Mouse (Mus musculus): ENCODE measurements around the gene Map2k2. TPM values are rescaled to one million over a fixed set of nuclear protein-coding genes. Genes with fewer than 3 reads are reported as not detected.

Gene Map2k2
- polyA plus RNA-seq, 1 experiment from 2014 or later: 217 TPM

GRCm38 (mm10) chr10:81146296-81146695 lies 40.6 kb downstream of the Map2k2 start:
- Histone ChIP-seq H3K4me2 (no peak overlapping the region), H3K27me3 (no peaks in the 10 kb centered on the region), H3K36me3 (peaks cover 72% of the 10 kb centered on the region), H3K4me1 (replicated peaks) (peaks cover 31% of the 10 kb centered on the region), H3K27ac (replicated peaks) (no peak overlapping the region), H3K9me3 (no peaks in the 10 kb centered on the region), H3K9ac (no peak overlapping the region), H3K4me3 (no peak overlapping the region)
- ATAC-seq (ENCODE audit: low read depth): no peak
- WGBS: 84% methylated on average over 4 of the region's 4 CpGs

DNA sequence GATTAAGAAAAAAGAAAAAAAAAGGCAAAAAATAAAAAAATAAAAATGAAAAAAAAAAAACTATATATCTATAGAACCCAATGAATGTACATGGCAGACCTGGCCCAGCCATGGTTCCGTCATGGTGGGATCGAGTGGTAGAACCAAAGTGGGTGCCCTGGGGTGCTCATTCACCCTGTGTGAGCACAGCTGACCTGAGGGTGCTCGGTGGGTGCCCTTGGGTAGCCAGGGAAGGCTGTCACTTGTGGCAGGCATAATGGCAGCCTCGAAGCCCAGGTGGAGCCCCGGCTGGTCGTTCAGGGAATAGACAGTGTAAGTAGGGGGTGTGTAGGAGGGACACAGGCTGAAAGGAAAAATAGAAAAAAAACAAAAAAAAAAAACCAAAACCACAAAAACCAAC lies 45.5 kb downstream of the Map2k2 start:
- no peak overlapping the region for H3K4me2 ChIP-seq
- no peak overlapping the region for H3K9ac ChIP-seq
- WGBS: 80% methylated on average over 6 of the region's 6 CpGs
- ATAC-seq (ENCODE audit: low read depth): no peak
- peaks cover 83% of the 10 kb centered on the region for H3K36me3 ChIP-seq
- no peak overlapping the region for H3K27ac ChIP-seq (replicated peaks)
- H3K27me3 ChIP-seq: no peaks in the 10 kb centered on the region
- no peak overlapping the region for H3K4me3 ChIP-seq
- H3K9me3 ChIP-seq: no peaks in the 10 kb centered on the region
- H3K4me1 ChIP-seq (replicated peaks): 0 out of 2 replicates have a peak, but pooled peaks cover 7% of the 10 kb centered on the region

- H3K4me2 ChIP-seq: no peak overlapping the region
- 80% methylated on average over 12 of the region's 12 CpGs for WGBS
- no peaks in the 10 kb centered on the region for H3K27me3 ChIP-seq
- peak overlapping the region; percentile 0; the same call in 1 of the 2 replicates for H3K27ac ChIP-seq (replicated peaks)
- no peak overlapping the region for H3K9ac ChIP-seq
- peaks cover 83% of the 10 kb centered on the region for H3K36me3 ChIP-seq
- H3K4me1 ChIP-seq (replicated peaks): 0 out of 2 replicates have a peak, but pooled peaks cover 7% of the 10 kb centered on the region
- no peaks in the 10 kb centered on the region for H3K9me3 ChIP-seq
- no peak overlapping the region for H3K4me3 ChIP-seq
- ATAC-seq (ENCODE audit: low read depth): no peak
These were observed 46.9 kb downstream of the Map2k2 start for GRCm38 (mm10) chr10:81152609-81153008.

- H3K9me3 ChIP-seq: no peaks in the 10 kb centered on the region
- H3K4me2 ChIP-seq: no peak overlapping the region
- H3K27me3 ChIP-seq: no peaks in the 10 kb centered on the region
- no peak overlapping the region for H3K27ac ChIP-seq (replicated peaks)
- WGBS: 93% methylated on average over 12 of the region's 12 CpGs
- no peak overlapping the region for H3K4me3 ChIP-seq
- no peak overlapping the region for H3K9ac ChIP-seq
- H3K4me1 ChIP-seq (replicated peaks): 0 out of 2 replicates have a peak, but pooled peaks cover 7% of the 10 kb centered on the region
- ATAC-seq (ENCODE audit: low read depth): no peak
- peaks cover 83% of the 10 kb centered on the region for H3K36me3 ChIP-seq
These were observed 48.6 kb downstream of the Map2k2 start for GRCm38 (mm10) chr10:81154313-81154712.

GRCm38 (mm10) chr10:81154736-81155135 lies 49.0 kb downstream of the Map2k2 start:
- Histone ChIP-seq H3K4me1 (replicated peaks) (0 out of 2 replicates have a peak, but pooled peaks cover 7% of the 10 kb centered on the region), H3K4me3 (no peak overlapping the region), H3K9me3 (no peaks in the 10 kb centered on the region), H3K27me3 (no peaks in the 10 kb centered on the region), H3K36me3 (peaks cover 81% of the 10 kb centered on the region), H3K9ac (no peak overlapping the region), H3K4me2 (no peak overlapping the region), H3K27ac (replicated peaks) (no peak overlapping the region)
- WGBS: 74% methylated on average over 6 of the region's 6 CpGs
- no peak for ATAC-seq (ENCODE audit: low read depth)

- ATAC-seq (ENCODE audit: low read depth): peak; percentile 49
- WGBS: 42% methylated on average over 8 of the region's 8 CpGs
- H3K4me3 ChIP-seq: no peak overlapping the region
- H3K9ac ChIP-seq: peak overlapping the region; percentile 32
- peaks cover 43% of the 10 kb centered on the region for H3K4me1 ChIP-seq (replicated peaks)
- peak overlapping the region; percentile 77 for H3K27ac ChIP-seq (replicated peaks)
- H3K4me2 ChIP-seq: peak overlapping the region; percentile 1; the same call in 1 of the 2 replicates
- H3K36me3 ChIP-seq: peaks cover 77% of the 10 kb centered on the region
- no peaks in the 10 kb centered on the region for H3K27me3 ChIP-seq
- H3K9me3 ChIP-seq: no peaks in the 10 kb centered on the region
These were observed 56.0 kb downstream of the Map2k2 start for GRCm38 (mm10) chr10:81161602-81162317.

DNA sequence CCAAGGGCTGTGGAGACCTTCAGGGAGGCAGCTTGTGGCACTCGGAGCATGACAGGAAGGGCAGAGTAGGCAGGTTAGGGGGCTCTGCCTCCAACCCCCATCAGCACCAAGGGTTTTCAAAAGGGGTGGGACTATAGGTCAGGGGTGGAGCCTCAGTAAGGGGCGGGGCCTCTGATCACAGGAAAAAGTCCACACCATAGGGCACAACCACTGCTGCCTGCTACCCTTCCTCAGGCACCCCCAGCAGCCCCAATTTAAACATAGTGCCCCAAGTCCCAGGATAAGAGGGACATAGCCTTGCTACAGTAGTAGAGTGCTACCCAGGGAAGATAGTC lies 56.6 kb downstream of the Map2k2 start:
- Histone ChIP-seq H3K9me3 (no peaks in the 10 kb centered on the region), H3K27me3 (no peaks in the 10 kb centered on the region), H3K36me3 (peaks cover 72% of the 10 kb centered on the region), H3K9ac (peak overlapping the region; percentile 32), H3K4me1 (replicated peaks) (peaks cover 47% of the 10 kb centered on the region), H3K4me3 (no peak overlapping the region), H3K27ac (replicated peaks) (peak overlapping the region; percentile 77), H3K4me2 (peak overlapping the region; percentile 1; the same call in 1 of the 2 replicates)
- 0 out of 2 replicates have a peak, but pooled peaks have one; percentile 1 for ATAC-seq (ENCODE audit: low read depth)
- WGBS: 57% methylated on average over 2 of the region's 2 CpGs

- no peak overlapping the region for H3K4me3 ChIP-seq
- peaks cover 56% of the 10 kb centered on the region for H3K4me1 ChIP-seq (replicated peaks)
- H3K9me3 ChIP-seq: no peaks in the 10 kb centered on the region
- no peaks in the 10 kb centered on the region for H3K27me3 ChIP-seq
- peaks cover 46% of the 10 kb centered on the region for H3K36me3 ChIP-seq
- no peak overlapping the region for H3K9ac ChIP-seq
- no peak overlapping the region for H3K4me2 ChIP-seq
- ATAC-seq (ENCODE audit: low read depth): no peak
- 79% methylated on average over 8 of the region's 8 CpGs for WGBS
- H3K27ac ChIP-seq (replicated peaks): no peak overlapping the region
These were observed 59.4 kb downstream of the Map2k2 start for GRCm38 (mm10) chr10:81165118-81165517.

- no peaks in the 10 kb centered on the region for H3K27me3 ChIP-seq
- peak within 1 kb of the TSS; percentile 90 for H3K9ac ChIP-seq
- peak within 1 kb of the TSS; percentile 95 for H3K4me2 ChIP-seq
- under 1% methylated on average over 51 of the region's 64 CpGs for WGBS
- ATAC-seq (ENCODE audit: low read depth): peak; percentile 89
- H3K36me3 ChIP-seq: peaks cover 23% of the 10 kb centered on the region
- no peaks in the 10 kb centered on the region for H3K9me3 ChIP-seq
- H3K27ac ChIP-seq (replicated peaks): peak within 1 kb of the TSS; percentile 83
- peaks cover 37% of the 10 kb centered on the region for H3K4me1 ChIP-seq (replicated peaks)
- H3K4me3 ChIP-seq: peak within 1 kb of the TSS; percentile 94
These were observed 61.7 kb downstream of the Map2k2 start, which contains the start of gene Pias4 for GRCm38 (mm10) chr10:81167200-81168086. Gene Pias4, minus strand, starts transcription at chr10:81167923.

DNA sequence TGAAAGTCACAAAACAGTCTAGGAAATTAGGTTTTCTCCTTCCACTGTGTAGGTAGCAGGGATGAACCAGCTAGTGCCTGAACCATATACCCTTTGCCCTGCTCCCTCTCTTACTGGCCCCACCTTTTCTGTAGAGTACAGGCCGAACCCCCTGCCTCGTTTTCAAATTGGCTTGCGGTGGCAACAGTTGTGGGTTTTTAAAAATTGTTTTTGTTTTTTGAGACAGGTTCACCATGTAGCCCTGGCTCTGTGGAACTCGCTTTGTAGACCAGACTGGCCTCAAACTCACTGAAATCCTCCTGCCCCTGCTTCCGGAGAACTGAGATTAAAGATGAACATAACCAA lies 62.3 kb downstream of the Map2k2 start:
- WGBS: 11% methylated on average over 5 of the region's 5 CpGs
- Histone ChIP-seq H3K9me3 (no peaks in the 10 kb centered on the region), H3K4me1 (replicated peaks) (peaks cover 38% of the 10 kb centered on the region), H3K36me3 (peaks cover 18% of the 10 kb centered on the region), H3K27me3 (no peaks in the 10 kb centered on the region), H3K4me2 (peak overlapping the region; percentile 68), H3K9ac (peak overlapping the region; percentile 73), H3K4me3 (peak overlapping the region; percentile 94), H3K27ac (replicated peaks) (peak overlapping the region; percentile 83)
- ATAC-seq (ENCODE audit: low read depth): peak; percentile 66

GRCm38 (mm10) chr10:81168521-81169244 lies 63.0 kb downstream of the Map2k2 start:
- Histone ChIP-seq H3K27me3 (no peaks in the 10 kb centered on the region), H3K4me1 (replicated peaks) (peaks cover 44% of the 10 kb centered on the region), H3K4me3 (peak overlapping the region; percentile 94), H3K4me2 (peak overlapping the region; percentile 68), H3K9me3 (no peaks in the 10 kb centered on the region), H3K9ac (peak overlapping the region; percentile 73), H3K27ac (replicated peaks) (peak overlapping the region; percentile 83), H3K36me3 (peaks cover 11% of the 10 kb centered on the region)
- 3% methylated on average over 29 of the region's 29 CpGs for WGBS
- peak; percentile 33 for ATAC-seq (ENCODE audit: low read depth)
